Mouse (Mus musculus): Measurements from ENCODE around the gene Hacd2. TPM values are rescaled to one million over a fixed set of nuclear protein-coding genes. Genes with fewer than 3 reads are reported as not detected.
A peak's percentile ranks its signal among the peaks of the same experiment; 100 is the strongest.

Hacd2 gene
- total RNA-seq, 4 experiments from 2014 or later = 1.0 to 4.1 (median 2.4) TPM

DNA sequence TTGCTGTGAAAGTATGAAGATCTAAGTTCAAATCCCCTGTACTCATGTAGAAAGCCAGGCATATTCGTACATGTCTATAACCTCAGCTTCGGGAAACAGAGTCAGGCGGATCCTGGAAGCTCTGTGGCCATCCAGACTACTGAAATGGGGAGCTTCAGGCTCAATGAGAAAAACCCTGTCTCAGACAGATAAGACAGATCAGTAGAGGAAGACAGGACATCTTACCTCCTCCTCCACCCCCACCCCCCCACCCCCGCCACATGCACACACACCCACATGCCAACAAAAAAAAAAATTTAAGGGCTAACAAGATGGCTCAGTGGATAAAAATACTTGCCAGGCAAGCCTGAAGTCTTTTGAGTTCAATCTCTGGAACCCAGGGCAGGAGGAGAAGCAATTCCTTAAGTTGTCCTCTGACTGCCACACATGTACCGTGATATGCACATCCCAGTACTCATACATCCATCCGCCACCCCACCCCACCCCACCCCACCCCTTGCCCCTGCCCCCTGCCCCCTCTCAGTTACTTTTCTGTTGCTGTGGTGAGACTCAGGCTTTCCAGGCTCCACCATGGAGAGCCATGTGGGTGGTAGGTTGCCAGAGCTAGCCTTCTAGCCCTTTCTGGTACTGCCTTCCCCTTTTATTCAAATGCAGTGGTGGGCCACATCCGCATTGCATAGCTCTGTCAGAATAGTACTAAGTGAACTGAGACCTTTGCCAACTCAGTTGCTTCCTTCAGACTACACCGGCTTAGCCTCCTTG lies 32.4 kb downstream of the Hacd2 start:
- DNase-seq (ENCODE audit: low spot score in 2 of 2) = no peak

DNA sequence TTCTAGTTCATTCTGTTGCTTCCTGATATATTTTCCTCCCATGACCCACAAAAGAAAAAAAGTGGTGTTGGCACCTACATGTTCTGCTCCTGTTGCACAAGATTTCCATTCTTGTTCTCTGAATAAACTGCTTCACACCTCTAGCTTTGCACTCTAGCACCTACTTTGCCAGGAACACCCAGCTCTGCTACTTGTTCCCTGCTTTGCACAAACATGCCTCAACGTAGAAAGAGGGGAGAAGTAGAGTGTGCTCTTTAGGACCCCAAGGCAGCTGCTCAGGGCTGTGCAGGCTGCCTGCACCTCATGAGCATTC lies 32.9 kb downstream of the Hacd2 start:
- DNase-seq (ENCODE audit: low spot score in 2 of 2) = no peak

DNA sequence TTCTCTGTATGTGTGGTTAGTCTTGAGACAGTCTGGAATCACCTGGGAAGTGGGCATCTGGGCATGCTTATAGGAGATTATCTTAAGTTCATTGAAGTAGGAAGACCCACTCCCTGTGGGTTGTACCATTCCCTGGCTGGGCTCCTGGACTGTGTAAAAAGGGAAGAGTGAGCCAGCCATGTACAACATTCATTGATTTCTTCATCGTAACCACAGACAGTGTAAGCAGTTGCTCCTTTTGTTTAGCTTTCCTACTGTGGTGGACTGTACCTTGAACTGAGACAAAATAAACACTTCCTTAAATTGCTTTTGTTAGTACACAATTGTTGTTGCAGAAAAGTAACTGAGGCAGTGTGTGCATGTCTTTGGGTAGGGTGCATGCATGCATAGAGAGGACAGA lies 33.6 kb downstream of the Hacd2 start:
- no peak for DNase-seq (ENCODE audit: low spot score in 2 of 2)

DNA sequence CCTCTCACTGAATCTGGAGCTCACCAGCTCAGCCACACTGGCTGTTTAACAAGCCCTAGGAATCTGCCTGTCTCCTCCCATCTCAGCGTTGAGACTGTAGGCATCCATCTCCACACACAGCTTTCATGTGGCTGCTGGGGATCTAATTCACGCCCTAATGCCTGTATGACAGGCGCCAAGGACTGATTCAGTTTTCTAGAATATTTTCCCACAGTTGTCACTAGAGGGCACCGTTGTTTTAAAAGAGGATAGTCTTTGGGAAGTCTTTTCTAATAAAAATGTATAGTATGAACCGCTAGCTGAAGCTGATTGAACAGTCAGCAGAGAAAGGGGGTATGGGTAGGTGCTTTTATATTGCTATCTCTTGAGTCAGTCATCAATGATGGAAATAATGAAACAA lies 34.1 kb downstream of the Hacd2 start:
- DNase-seq (ENCODE audit: low spot score in 2 of 2) = no peak

DNA sequence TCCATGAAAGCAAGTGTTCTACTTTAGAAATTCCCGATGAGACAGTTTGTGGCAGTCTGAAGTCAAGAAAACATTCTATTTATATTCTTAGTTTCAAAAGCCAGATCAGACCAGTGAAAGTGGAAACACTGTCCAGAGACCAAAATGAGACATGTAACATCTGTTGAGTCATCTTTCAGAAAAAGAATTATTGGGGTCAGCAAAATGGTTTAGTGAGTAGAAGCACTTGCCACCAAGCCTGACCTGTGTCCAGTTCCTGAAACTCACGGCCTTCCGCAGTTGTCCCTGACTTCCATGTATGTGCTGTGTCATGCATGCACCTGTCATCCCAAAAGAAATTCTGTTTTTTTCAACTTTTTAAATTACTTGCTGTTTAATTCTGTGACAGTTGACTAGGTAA lies 34.6 kb downstream of the Hacd2 start:
- no peak for DNase-seq (ENCODE audit: low spot score in 2 of 2)

DNA sequence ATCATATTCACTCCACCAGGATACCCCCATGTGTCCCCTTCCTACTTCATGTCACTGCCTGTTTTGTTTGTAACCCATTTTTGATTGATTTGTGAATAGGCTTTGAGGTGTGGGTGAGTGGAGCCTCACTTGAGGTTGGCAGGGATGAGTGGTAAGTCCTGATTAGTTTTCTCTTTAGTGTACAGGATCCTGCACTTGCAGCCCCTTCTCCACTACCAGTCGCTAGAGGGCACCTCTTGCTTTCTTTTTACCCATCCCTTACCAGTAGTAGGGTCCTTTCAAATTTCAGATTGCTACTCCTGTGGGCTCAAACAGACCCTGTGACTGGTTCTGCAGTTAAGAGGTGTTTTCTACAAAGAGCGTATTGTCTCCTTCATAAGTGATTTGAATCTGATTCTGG lies 38.8 kb downstream of the Hacd2 start:
- DNase-seq (ENCODE audit: low spot score in 2 of 2) = no peak

DNA sequence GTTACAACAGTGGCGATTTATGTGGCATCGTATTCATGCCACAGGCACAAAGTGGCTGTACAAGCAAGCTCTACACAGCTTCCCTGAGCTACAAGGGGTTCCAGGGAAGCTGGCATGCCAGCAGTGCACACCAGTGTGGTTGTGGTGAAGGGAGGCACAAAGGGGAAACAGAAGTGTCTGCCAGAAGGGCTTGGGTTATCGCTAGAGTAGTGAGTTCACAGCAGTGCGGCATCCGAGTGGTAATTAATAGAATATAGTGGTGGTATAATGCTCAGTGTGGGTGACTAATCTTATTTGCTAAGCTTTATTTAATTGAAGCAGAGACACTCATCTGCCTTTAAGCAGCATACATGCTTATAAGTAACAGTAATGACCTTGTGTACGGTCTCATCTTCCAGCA lies 43.5 kb downstream of the Hacd2 start:
- DNase-seq (ENCODE audit: low spot score in 2 of 2) = no peak

DNA sequence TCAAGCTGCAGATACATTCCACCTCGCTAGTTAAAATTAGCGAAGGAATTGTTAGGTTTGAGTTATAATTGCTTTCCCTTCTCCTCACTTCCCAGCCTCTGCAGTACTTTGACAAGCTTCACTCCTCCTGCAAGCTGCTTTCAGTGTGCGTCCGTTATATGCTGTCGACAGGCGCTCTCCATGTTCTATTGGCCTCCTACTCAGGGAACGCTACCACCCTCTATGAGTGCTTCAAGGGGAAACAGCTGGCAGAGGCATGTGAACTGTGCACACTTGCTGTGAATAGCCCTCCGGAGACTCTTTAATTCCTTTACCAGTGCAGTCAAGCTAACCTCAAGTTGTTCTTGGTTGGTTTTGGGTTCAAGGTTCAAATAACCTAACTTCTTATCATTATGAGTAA lies 44.9 kb downstream of the Hacd2 start:
- DNase-seq (ENCODE audit: low spot score in 2 of 2) = no peak

DNA sequence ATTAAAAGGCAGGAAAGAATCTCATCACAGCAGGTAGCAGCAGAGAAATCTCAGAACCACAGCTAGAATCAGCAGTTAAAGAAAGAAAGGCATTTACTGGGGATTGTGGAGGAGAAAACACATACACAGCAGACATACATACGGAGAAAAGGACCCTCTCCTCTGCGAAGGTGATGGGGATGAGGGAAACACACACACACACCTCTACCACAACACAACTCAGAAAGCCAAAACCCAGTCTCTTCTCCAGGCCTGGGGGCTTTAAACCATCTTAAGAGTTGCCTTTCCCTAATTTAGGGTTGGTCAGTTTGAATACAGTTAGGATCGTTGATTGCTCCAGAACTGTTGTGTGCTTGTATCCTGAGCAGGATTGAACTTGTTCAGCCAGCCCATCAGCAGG lies 45.4 kb downstream of the Hacd2 start:
- no peak for DNase-seq (ENCODE audit: low spot score in 2 of 2)

DNA sequence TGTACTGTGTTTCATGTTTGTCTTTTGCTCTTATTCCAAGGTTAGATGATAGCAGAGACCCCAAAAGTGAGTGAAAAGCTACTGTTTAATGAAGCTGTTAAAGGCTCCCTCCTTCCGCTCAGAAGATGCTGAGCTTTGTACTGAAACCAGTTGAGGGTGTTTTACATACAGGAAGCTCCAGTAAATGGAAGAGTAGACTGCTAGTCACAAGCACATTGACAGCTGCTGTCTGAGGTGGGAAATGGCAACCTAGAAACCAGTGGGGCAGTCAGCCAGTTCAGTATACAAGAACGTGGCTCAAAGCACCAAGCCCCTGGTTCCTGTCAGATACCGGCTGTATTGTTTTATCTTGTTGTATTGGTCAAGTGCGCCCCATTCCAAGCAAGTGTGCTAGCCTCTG lies 46.7 kb downstream of the Hacd2 start:
- no peak for DNase-seq (ENCODE audit: low spot score in 2 of 2)

DNA sequence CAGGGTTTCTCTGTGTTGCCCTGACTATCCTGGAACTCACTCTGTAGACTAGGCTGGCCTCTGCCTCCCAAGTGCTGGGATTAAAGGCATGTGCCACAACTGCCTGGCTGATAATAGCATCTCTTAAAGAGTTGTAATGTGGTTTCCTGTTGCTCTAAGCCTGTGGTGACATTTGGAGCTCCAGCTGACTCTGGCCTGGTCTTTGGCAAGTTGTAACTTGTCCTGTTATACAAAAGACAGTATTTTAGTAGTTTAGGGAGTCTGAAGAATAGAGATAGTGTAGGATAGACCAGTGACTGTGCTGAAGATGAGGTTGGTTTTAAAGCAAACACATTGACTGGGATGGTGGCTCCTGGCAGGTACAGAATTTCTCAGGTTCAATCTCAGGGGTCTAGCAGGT lies 52.2 kb downstream of the Hacd2 start:
- DNase-seq (ENCODE audit: low spot score in 2 of 2) = no peak

DNA sequence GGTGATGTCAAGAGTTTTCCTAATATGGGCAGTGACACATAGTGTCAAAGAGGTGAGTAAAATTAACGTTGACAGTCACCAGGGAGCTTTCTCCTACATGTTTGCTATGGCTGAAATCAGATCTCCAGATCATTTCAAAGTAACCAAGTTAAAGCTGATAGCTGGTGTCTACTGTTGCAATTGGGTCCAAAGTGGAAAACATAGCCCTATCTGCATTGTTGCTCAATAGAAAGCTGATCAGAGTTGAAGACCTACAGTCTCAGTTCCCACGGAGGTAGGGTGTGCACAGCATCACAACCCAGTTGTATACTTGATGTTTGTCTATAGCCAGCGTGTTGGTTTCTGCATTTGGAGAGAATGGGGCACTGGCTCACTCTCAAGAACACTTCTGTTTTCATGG lies 53.4 kb downstream of the Hacd2 start:
- no peak for DNase-seq (ENCODE audit: low spot score in 2 of 2)

DNA sequence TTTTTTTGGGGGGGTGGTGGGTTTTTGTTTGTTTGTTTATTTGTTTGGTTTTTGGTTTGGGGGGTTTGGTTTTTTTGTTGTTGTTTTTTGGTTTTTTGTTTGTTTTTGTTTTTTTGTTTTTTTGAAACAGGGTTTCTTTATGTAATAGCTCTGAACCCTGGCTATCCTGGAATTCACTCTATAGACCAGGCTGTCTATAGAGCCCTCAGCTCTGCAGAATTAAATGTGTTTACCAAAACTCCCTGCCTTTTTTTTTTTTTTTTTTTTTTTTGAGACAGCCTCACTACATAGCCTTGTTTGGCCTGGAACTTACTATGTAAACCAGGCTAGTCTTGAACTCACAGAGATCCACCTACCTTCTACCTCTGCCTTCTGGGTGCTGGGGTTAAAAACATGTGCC lies 71.3 kb downstream of the Hacd2 start:
- no peak for DNase-seq (ENCODE audit: low spot score in 2 of 2)

DNA sequence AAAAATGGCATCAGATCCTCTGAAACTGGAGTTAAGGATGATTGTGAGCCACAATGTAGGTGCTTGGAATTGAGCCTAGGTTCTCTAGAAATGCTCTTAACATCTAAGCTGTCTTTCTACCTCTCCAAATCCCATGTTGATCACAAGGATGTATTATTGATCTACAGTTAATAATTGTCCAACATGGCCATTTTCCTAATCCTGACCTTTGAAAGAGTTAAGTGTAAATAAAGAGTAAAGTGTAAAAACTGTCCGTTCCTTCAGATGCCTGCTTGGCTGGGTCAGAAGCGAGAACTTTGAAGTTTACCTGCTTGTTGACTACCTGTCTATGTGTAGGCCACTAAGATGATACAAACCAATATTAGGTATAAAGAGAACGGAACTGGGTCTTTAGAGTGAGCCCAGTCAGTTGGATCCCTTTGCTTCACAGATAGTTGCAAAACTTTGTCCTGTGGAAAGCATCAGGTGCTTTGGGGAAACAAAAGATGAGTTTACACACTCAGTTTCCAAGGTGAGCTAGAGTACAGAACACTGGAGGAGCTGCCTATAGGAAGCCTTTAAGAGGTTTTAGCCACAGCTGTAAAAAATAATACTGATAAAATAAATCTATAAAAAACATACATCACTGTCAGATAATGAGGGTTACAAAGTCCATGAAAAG lies 75.8 kb downstream of the Hacd2 start:
- no peak for DNase-seq (ENCODE audit: low spot score in 2 of 2)

DNA sequence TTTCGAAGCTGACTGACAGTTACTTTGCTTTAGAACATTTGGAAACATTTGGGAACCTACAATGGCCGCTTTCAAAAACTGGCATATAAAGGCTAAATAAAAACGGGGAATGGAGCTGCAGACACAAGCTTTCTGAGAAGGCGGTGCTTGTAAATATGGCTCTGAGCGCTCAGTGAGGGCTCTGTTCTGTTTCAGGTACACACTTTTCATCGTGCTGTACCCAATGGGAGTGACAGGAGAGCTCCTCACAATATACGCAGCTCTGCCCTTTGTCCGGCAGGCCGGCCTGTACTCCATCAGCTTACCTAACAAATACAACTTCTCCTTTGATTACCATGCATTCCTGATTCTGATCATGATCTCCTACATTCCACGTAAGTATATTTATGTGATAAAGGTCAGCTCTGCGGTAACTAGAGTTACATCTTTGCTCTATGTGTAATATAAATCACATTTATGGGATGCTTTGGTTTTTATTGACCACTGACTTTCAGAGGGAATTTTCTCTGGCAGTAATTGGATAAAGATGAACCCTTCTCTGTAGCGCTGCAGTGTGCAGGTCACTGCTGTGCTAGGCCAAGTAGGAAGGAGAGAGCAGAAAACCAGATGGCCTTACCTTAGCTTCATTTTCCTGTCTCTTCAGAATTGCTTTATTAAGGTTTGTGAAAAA lies 79.7 kb downstream of the Hacd2 start:
- DNase-seq (ENCODE audit: low spot score in 2 of 2) = no peak

DNA sequence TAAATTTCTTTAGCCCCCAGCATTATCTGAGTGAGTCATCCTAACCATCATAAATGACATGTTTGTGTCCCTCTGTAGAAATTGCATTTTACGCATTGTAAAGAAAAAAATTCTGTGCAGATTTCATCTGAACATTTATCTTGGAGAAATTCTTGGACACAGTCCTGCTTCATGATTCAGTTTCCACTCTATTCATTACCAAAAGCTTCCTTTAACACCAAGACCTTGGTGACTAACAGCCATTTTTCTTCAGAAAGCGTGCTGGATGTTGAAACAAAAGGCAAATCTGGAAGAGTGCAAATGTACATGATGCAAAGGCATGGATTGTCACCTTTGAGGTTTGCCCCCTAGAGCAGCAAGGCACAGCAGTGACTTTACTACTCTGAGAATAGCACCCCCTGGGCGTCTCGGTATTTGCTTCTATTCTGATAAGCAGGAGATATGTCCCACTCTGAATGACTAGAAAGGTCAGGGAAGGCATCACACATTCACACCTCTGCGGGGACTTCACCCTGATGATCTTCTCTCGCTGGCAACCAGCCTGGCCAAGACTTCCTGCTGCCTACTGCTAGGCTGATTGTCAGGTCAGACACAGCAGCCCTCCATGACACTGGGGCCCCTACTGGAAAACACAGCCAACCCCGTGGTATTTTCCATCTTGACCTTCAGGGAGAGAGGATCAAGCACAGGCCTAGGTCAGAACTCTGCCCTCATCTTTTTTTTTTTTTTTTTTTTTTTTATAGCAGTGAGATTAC lies 80.8 kb downstream of the Hacd2 start:
- DNase-seq (ENCODE audit: low spot score in 2 of 2) = no peak

DNA sequence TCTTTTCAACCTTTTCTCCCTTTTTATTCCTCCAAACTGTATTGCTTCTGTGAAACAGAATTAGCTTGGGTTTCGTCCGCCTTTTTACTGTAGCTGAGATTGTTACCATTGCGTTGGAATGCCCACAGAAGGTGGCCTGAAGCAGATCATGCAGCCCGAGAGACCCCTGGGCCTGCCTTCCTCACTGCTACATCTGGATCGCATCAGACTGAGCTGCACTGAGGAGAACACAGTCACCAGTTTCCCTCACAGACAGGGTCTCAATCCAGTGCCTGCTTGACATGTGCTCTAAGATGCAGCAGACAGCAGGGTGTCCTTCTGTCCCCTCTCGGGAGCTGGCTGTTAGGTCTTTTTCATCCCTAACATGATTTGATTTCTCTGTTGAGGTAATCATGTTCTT lies 85.8 kb downstream of the Hacd2 start:
- no peak for DNase-seq (ENCODE audit: low spot score in 2 of 2)

DNA sequence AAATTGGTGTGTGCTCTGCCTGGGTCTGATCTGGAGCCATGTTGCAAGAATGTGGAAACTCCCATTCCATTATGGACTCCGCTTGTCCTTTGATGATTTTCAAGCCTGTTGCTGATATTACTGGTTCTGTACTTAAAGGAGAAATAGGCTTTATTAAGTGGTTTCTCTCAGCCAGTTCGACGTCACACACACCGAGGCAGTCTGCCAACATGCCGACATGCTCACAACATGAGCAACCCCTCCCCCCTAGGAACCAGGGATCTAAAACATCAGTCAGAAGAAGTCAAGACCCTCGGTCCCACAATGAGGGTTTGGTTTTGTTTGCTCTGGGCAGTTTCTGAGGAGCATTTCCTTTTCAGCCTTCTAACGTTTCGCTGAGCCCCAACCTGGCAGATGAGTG lies 86.9 kb downstream of the Hacd2 start:
- no peak for DNase-seq (ENCODE audit: low spot score in 2 of 2)

DNA sequence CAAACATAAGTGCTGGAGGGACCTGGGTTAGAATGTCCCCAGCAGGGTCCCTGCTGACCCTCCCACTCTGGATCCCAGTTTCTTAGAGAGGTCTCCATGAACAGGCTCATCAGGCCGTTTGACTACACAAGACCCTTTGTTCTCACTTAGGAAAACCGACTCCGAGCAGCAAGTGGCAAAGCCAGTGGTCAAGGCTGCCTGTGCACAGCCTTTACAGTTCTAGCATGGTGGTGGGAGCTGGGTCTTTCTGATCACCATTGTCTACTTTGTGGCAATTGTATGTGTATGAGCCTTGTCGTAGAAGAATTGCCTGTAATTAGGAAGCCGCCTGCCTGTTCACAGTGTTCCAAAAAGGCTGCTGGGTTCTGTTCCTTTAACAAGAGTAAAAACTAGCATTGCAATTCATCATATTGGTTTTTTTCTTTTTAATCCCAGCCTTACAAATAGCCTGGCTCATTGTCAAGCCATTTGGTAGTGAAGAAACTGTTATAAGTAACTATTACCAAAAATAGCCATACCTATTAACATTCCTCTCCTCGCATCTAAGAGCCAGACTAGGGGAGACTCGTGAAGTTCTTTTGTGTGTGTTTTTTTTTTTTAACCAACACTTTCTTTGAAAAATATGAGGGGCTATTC lies 87.5 kb downstream of the Hacd2 start:
- no peak for DNase-seq (ENCODE audit: low spot score in 2 of 2)

DNA sequence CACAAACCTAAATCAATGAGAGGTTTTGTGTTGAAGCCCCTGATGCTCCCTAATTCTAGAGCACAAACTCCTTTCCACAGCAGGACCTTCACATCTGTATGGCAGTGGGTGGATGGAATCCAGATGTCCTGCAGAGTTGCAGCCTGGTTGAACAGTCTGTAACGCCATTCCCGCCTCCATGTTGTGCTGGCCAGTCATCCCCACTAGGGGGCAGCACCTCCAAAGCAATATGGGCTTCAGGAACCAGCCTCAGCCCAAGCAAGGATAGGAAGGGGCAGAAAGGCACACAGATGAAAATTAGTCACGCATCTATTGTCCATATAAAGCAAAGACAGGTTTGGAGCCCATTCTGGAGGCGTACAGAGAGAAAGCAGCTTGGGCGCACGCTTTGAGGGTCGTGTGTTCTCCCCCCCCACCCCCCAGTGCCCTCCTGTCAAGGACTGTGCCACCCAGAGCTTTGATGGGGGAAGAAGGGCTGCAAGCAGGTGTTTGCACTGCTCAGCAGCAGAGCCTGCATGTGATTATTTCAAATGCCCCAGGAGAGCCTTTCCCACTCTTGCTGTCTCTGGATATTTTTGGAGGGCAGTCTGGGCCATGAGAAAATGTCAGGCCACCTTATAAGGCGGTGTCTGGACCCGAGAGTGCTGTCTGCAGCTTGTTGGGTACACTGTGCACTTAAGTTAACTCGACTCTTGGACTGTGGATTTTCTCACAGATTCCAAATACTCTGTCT lies 88.3 kb downstream of the Hacd2 start:
- peak; percentile 63 to 67 for DNase-seq (ENCODE audit: low spot score in 2 of 2)

DNA sequence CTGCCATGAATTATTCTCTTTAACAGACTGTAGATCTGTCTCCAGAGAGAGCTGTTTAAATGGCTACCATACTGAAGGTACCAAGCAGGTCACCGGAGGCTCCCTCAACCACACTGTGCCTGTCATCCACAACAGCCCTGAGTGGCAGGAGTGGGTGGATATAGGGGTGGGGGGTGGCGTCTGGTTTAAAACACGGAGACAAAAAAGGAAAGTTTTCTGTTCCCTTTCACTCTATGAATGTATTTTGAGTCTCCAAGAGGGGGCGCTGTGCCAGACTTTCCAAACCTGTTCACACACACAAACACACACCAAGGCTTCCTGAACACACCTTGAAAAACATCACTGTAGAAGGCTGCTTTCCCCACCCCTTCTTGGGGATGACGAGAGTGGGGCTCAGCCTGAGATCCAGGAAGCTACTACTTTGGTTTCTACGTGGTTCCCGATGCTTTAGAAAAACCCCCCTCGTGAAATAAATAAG lies 89.0 kb downstream of the Hacd2 start:
- no peak for DNase-seq (ENCODE audit: low spot score in 2 of 2)

Measured in gastrocnemius, adult 8-10 months (tissue).